ENCODE assay signal across 9 mouse cellular contexts in genomic region chr8:121905420-121905819, GRCm38 (mm10). TPM values are rescaled to one million over a fixed set of nuclear protein-coding genes. Genes with fewer than 3 reads are reported as not detected.
DNase-seq lines count a peak whose midpoint lies in the region; ATAC-seq and TF ChIP-seq lines count a peak whose summit lies in the region.
"Had no signal": no experiment of that assay in that cellular context is flagged by ENCODE, and none has a peak within 500 bp of the region (broad histone marks: within the 10 kb centered on the region; RNA-seq: fewer than 3 reads in every experiment).

No protein-coding gene starts in this region.

- H3K4me1 ChIP-seq in heart, embryonic 15.5 days (replicated peaks), result peaks cover 52% of the 10 kb centered on the region
- peaks cover 1% of the 10 kb centered on the region; the same call in 1 of the 2 replicates for H3K4me1 ChIP-seq in bone marrow, adult 2 months (ENCODE audit: control insufficient read depth, insufficient read depth, low read length)
- peaks cover 46% of the 10 kb centered on the region for H3K4me1 ChIP-seq in hindbrain, embryonic 13.5 days (replicated peaks)
- peaks cover 41% of the 10 kb centered on the region for H3K4me1 ChIP-seq in midbrain, embryonic 13.5 days (replicated peaks)

- WGBS in heart, embryonic 15.5 days, result 40% methylated on average over 1 of the region's 1 CpGs
- 62% methylated on average over 1 of the region's 1 CpGs for WGBS in bone marrow, adult 2 months
- 83% methylated on average over 1 of the region's 1 CpGs for WGBS in hindbrain, embryonic 13.5 days
- 46% methylated on average over 1 of the region's 1 CpGs for WGBS in midbrain, embryonic 13.5 days

- 0 out of 2 replicates have a peak overlapping the region, but pooled peaks have one; percentile 70 for H3K9ac ChIP-seq in heart, embryonic 15.5 days
- H3K9ac ChIP-seq in hindbrain, embryonic 13.5 days, result peak overlapping the region; percentile 82
- peak overlapping the region; percentile 78 for H3K9ac ChIP-seq in midbrain, embryonic 13.5 days (replicated peaks)

- DNase-seq in heart, postnatal 36 days, result no peak
- no peak for DNase-seq in ovary, postnatal 14 days (ENCODE audit: low spot score)
- DNase-seq in ovary, postnatal 10 days (ENCODE audit: low spot score), result no peak
- DNase-seq in layer of hippocampus, postnatal 36 days, result no peak

- no peak for ATAC-seq in heart, embryonic 15.5 days (replicated peaks; ENCODE audit: insufficient number of reproducible peaks, insufficient read depth, low FRiP score, low read depth)
- no peak for ATAC-seq in hindbrain, embryonic 13.5 days (ENCODE audit: low FRiP score)
- ATAC-seq in midbrain, embryonic 13.5 days, result no peak

- H3K36me3 ChIP-seq in heart, embryonic 15.5 days, result no peaks in the 10 kb centered on the region
- no peaks in the 10 kb centered on the region for H3K36me3 ChIP-seq in hindbrain, embryonic 13.5 days
- no peaks in the 10 kb centered on the region for H3K36me3 ChIP-seq in midbrain, embryonic 13.5 days

- intact Hi-C loops in heart, postnatal 36 days (cut with DNase I), result no loop called here

- TF ChIP-seq CTCF in bone marrow, adult 2 months (IDR thresholded peaks at IDR 0.05; ENCODE audit: control insufficient read depth, insufficient read depth, low read length), result no peak

- no peak for TF ChIP-seq POLR2A in bone marrow, adult 2 months (IDR thresholded peaks at IDR 0.05; ENCODE audit: borderline replicate concordance, control insufficient read depth, low read depth, low read length)

- H3K27ac ChIP-seq in heart, embryonic 15.5 days, result no peak overlapping the region
- H3K27ac ChIP-seq in bone marrow, adult 2 months (ENCODE audit: control insufficient read depth, insufficient read depth, low read depth, low read length, poor library complexity), result no peak overlapping the region
- H3K27ac ChIP-seq in hindbrain, embryonic 13.5 days, result no peak overlapping the region
- H3K27ac ChIP-seq in midbrain, embryonic 13.5 days, result no peak overlapping the region

- H3K4me2 ChIP-seq in heart, embryonic 15.5 days, result peak overlapping the region; percentile 97
- H3K4me2 ChIP-seq in hindbrain, embryonic 13.5 days, result peak overlapping the region; percentile 98
- H3K4me2 ChIP-seq in midbrain, embryonic 13.5 days (replicated peaks), result peak overlapping the region; percentile 98

- H3K4me3 ChIP-seq in heart, embryonic 15.5 days, result peak overlapping the region; percentile 82
- H3K4me3 ChIP-seq in bone marrow, adult 2 months (replicated peaks; ENCODE audit: control insufficient read depth, low read depth, low read length), result peak overlapping the region; percentile 96
- peak overlapping the region; percentile 76 for H3K4me3 ChIP-seq in hindbrain, embryonic 13.5 days
- H3K4me3 ChIP-seq in midbrain, embryonic 13.5 days (replicated peaks), result peak overlapping the region; percentile 71

- no peaks in the 10 kb centered on the region for H3K9me3 ChIP-seq in heart, embryonic 15.5 days (replicated peaks)
- no peaks in the 10 kb centered on the region for H3K9me3 ChIP-seq in hindbrain, embryonic 13.5 days
- H3K9me3 ChIP-seq in midbrain, embryonic 13.5 days, result no peaks in the 10 kb centered on the region

- no peaks in the 10 kb centered on the region; the same call in 1 of the 2 replicates for H3K27me3 ChIP-seq in heart, embryonic 15.5 days
- peaks cover 15% of the 10 kb centered on the region for H3K27me3 ChIP-seq in hindbrain, embryonic 13.5 days
- H3K27me3 ChIP-seq in midbrain, embryonic 13.5 days, result peaks cover 16% of the 10 kb centered on the region

RNA-seq across cellular contexts. Expression of gene Slc7a5, which starts 2.1 kb away (rescaled TPM):
- 12.0 and 17.4 TPM in 2 replicates for polyA plus RNA-seq in heart, embryonic 15.5 days (2015; fragmentation: Nextera tagmentation; extraction: Ambion mirVana)
- 1 to 10 TPM; 3.1 to 3.6 TPM for total RNA-seq in heart, postnatal 36 days (2021)
- 66.4 and 81.9 TPM in 2 replicates for polyA plus RNA-seq in bone marrow, adult 2 months (2011; ENCODE audit: insufficient read depth, insufficient read length, low replicate concordance, missing spikeins)
- polyA plus RNA-seq in hindbrain, embryonic 13.5 days (2015; fragmentation: Nextera tagmentation; extraction: Ambion mirVana), result 37.9 and 39.7 TPM in 2 replicates
- polyA plus RNA-seq in midbrain, embryonic 13.5 days (2015; fragmentation: Nextera tagmentation; extraction: Ambion mirVana), result 34.2 and 37.3 TPM in 2 replicates
- 10 to 100 TPM; 60.2 to 70.4 TPM for total RNA-seq in layer of hippocampus, postnatal 36 days (2021)

RNA-seq across cellular contexts. Expression of gene Car5a, which starts 39.3 kb away (rescaled TPM):
- polyA plus RNA-seq in heart, embryonic 15.5 days (2015; fragmentation: Nextera tagmentation; extraction: Ambion mirVana), result not detected in 2 replicates
- not detected for total RNA-seq in heart, postnatal 36 days (2021)
- polyA plus RNA-seq in bone marrow, adult 2 months (2011; ENCODE audit: insufficient read depth, insufficient read length, low replicate concordance, missing spikeins), result 9.4 and 19.9 TPM in 2 replicates
- polyA plus RNA-seq in hindbrain, embryonic 13.5 days (2015; fragmentation: Nextera tagmentation; extraction: Ambion mirVana), result 0.19 and 0.43 TPM in 2 replicates
- 0.12 and 0.53 TPM in 2 replicates for polyA plus RNA-seq in midbrain, embryonic 13.5 days (2015; fragmentation: Nextera tagmentation; extraction: Ambion mirVana)
- total RNA-seq in layer of hippocampus, postnatal 36 days (2021), result not detected
- total RNA-seq: megakaryocyte progenitor cell, adult 5-6 weeks had no signal

RNA-seq across cellular contexts. Expression of gene Banp, which starts 44.1 kb away (rescaled TPM):
- polyA plus RNA-seq in heart, embryonic 15.5 days (2015; fragmentation: Nextera tagmentation; extraction: Ambion mirVana), result 25.3 and 29.2 TPM in 2 replicates
- total RNA-seq in heart, postnatal 36 days (2021), result 10 to 100 TPM in 1 of 2 experiments, 1 to 10 TPM in 1; 8.5 to 19.2 TPM
- 13.3 and 30.1 TPM in 2 replicates for polyA plus RNA-seq in bone marrow, adult 2 months (2011; ENCODE audit: insufficient read depth, insufficient read length, low replicate concordance, missing spikeins)
- polyA plus RNA-seq in hindbrain, embryonic 13.5 days (2015; fragmentation: Nextera tagmentation; extraction: Ambion mirVana), result 50.3 and 59.0 TPM in 2 replicates
- 59.0 and 62.4 TPM in 2 replicates for polyA plus RNA-seq in midbrain, embryonic 13.5 days (2015; fragmentation: Nextera tagmentation; extraction: Ambion mirVana)
- 10 to 100 TPM; 55.5 to 73.5 TPM for total RNA-seq in layer of hippocampus, postnatal 36 days (2021)
